Mouse (Mus musculus) heart, adult 2 months (tissue): ENCODE data around the gene Ccdc121.

Experiments used
- CTCF ChIP-seq: fragments of 200-600 bp; IDR thresholded peaks from 2 replicates; pipeline ENCODE4 v1.8.1; 2022; ENCODE audit warnings: antibody characterized with exemption, mild to moderate bottlenecking, moderate library complexity
- EP300 ChIP-seq: fragments of 200-500 bp; IDR thresholded peaks from 2 replicates; pipeline ENCODE4 v1.6.1; 2011; ENCODE audit warnings: low read depth, low read length, control low read depth; ENCODE audit not compliant: insufficient read depth
- POLR2A ChIP-seq: fragments of 200-500 bp; IDR thresholded peaks from 2 replicates; pipeline ENCODE4 v1.6.1; 2011; ENCODE audit warnings: mild to moderate bottlenecking, low read depth, low read length, control low read depth; ENCODE audit not compliant: insufficient read depth

DNA sequence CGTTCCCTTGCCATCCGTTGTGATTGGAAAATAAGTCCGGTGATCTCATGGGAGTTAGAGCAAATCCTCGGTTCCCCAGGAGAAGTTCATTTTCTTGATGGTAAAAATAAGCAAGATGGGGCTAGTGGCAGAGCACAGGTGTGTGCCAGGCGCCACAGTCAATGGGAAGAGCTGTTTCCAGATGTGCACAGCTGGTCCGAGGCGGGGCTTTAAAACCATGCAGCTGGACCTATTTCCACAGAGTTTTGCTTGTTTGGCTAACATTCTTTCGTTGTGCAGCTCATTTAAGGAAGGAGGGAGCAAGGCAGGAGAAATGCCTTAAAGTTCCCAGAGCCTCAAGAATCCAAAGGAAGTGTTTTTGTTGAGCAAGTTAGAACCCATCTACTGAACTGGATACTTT is 49.8 kb downstream of the Ccdc121 start:
- no peak for TF ChIP-seq CTCF
- 0 out of 2 replicates have a peak, but pooled peaks have one; percentile 19 for TF ChIP-seq EP300
- no peak for TF ChIP-seq POLR2A
